Mouse (Mus musculus): ENCODE measurements around the gene Rrp1. TPM values are rescaled to one million over a fixed set of nuclear protein-coding genes. Genes with fewer than 3 reads are reported as not detected.
"Not testable (repeated sequence)": the region's sequence is repeated elsewhere in the genome, so short reads cannot be mapped to it uniquely, and the experiment has no call there.

The Rrp1 gene
- polyA plus RNA-seq, 1 experiment, result 139 TPM

DNA sequence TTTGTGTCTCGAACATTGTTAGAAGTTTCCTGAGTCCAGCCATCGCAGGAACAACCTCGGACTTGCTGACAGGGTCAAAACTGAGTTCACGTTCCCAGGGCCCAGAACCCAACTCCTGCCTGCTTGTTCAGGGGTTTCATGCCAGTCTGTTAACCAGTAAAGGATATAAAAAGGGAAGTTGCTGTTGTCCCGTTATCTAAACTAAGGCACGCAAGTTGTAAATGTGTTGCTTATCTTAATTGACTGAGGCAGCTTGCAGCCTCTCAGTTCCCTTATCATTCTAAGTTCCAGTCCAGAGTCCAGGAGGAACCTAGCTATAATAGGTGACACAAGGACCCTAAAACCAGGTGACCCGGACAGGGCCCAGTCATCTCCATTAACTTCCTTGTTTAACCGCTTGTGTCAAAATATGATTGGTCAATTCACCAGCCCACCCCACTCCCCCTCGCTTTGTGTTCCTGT, 46.0 kb downstream of the Rrp1 start:
- Histone ChIP-seq H3K27ac (ENCODE audit: insufficient read depth, low read length) (peak overlapping the region; percentile 15), H3K4me1 (ENCODE audit: control insufficient read depth, insufficient read depth, low read length) (peaks cover 12% of the 10 kb centered on the region; the same call in 1 of the 2 replicates), H3K4me3 (ENCODE audit: insufficient read depth, low read length) (no peak overlapping the region)
- TF ChIP-seq CTCF (IDR thresholded peaks at IDR 0.05; ENCODE audit: borderline replicate concordance, insufficient read depth, low read length) (no peak), POLR2A (IDR thresholded peaks at IDR 0.05; ENCODE audit: low read depth, low read length) (no peak)

DNA sequence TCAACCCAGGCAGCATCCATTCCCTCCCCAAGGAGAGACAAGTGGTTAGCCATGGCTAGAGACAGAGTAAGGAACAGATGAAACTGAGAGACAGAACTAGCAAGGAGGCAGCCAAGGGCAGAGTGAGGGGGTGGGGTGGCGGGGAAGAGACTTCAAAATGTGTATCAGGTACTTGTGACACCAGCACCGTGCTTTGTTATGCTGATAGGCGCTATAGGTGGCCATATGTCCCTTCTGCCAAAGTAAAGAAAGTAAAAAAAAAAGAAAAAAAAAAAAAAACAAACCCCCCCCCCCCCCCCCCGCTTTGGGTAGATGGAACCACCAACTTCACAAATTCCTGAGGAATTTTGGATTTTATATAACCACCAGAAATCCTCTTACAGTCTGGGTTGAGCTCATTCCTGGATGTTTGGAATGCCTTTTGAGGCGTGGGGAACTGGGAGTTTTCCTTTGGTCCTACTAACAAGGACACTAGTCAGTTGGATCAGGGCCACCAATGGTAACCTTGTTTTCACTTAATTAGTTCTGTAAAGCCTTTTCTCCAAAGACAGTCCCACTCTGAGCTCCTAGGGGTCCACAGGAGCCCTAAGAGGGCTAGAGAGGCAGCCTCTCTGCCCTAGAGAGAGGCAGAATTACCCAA, 46.5 kb downstream of the Rrp1 start:
- Histone ChIP-seq H3K4me1 (ENCODE audit: control insufficient read depth, insufficient read depth, low read length) (peaks cover 12% of the 10 kb centered on the region; the same call in 1 of the 2 replicates), H3K27ac (ENCODE audit: insufficient read depth, low read length) (peak overlapping the region; percentile 15)
- TF ChIP-seq POLR2A (IDR thresholded peaks at IDR 0.05; ENCODE audit: low read depth, low read length) (no peak), CTCF (IDR thresholded peaks at IDR 0.05; ENCODE audit: borderline replicate concordance, insufficient read depth, low read length) (no peak)

DNA sequence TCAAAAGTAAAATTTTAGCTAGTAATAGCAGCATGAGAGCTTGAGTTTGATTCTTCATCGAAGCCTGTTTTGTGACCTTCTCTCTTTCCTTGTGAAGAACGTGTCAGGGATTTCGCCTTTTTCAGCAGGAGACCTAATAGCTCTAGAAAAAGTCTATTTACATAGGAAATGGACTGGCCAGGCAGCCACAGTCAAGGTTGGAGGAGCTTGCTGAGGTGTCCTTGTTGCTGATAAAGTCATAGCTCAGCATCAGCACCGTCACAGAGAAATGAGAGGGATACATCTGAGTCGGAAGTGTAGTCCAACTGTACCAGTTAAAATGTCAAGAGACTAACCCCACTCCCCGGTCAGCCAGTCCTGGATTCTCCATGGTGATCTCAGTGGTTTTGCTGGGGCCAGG, 47.3 kb downstream of the Rrp1 start:
- TF ChIP-seq POLR2A (IDR thresholded peaks at IDR 0.05; ENCODE audit: low read depth, low read length), result no peak
- TF ChIP-seq CTCF (IDR thresholded peaks at IDR 0.05; ENCODE audit: borderline replicate concordance, insufficient read depth, low read length), result no peak
- Histone ChIP-seq H3K4me3 (ENCODE audit: insufficient read depth, low read length) (no peak overlapping the region), H3K4me1 (ENCODE audit: control insufficient read depth, insufficient read depth, low read length) (peaks cover 12% of the 10 kb centered on the region; the same call in 1 of the 2 replicates), H3K27ac (ENCODE audit: insufficient read depth, low read length) (no peak overlapping the region)

More for the DNA sequence above, 46.5 kb downstream of the Rrp1 start:
- no peak overlapping the region for H3K4me3 ChIP-seq (ENCODE audit: insufficient read depth, low read length)

DNA sequence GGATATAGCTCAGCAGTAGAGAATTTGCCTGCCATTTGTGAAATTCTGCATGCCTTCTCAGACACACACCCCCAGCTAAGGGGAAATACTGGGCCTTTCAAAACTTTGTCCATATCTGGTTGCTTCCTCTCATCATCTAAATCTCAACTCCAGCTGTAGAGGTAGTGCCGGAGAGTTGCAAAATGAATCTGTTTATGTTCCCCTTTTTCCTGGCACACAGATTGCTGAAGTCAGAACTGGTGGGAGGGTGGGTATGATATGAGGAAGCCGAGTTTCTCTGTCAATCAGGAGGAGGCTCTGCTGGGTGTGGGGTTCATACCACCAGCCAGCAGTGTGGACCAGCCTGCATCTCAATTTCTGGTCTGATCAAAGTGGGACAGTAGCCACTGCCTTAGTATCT, 48.7 kb downstream of the Rrp1 start:
- H3K27ac ChIP-seq (ENCODE audit: insufficient read depth, low read length), result no peak overlapping the region
- H3K4me1 ChIP-seq (ENCODE audit: control insufficient read depth, insufficient read depth, low read length), result peaks cover 12% of the 10 kb centered on the region; the same call in 1 of the 2 replicates
- no peak for TF ChIP-seq POLR2A (IDR thresholded peaks at IDR 0.05; ENCODE audit: low read depth, low read length)
- no peak for TF ChIP-seq CTCF (IDR thresholded peaks at IDR 0.05; ENCODE audit: borderline replicate concordance, insufficient read depth, low read length)
- H3K4me3 ChIP-seq (ENCODE audit: insufficient read depth, low read length), result no peak overlapping the region

- Histone ChIP-seq H3K4me3 (ENCODE audit: insufficient read depth, low read length) (no peak overlapping the region), H3K27ac (ENCODE audit: insufficient read depth, low read length) (no peak overlapping the region), H3K4me1 (ENCODE audit: control insufficient read depth, insufficient read depth, low read length) (peaks cover 12% of the 10 kb centered on the region; the same call in 1 of the 2 replicates)
- TF ChIP-seq CTCF (IDR thresholded peaks at IDR 0.05; ENCODE audit: borderline replicate concordance, insufficient read depth, low read length), result no peak
- TF ChIP-seq POLR2A (IDR thresholded peaks at IDR 0.05; ENCODE audit: low read depth, low read length), result no peak
Measured at GRCm38 (mm10) chr10:78363366-78363765, 49.5 kb downstream of the Rrp1 start.

DNA sequence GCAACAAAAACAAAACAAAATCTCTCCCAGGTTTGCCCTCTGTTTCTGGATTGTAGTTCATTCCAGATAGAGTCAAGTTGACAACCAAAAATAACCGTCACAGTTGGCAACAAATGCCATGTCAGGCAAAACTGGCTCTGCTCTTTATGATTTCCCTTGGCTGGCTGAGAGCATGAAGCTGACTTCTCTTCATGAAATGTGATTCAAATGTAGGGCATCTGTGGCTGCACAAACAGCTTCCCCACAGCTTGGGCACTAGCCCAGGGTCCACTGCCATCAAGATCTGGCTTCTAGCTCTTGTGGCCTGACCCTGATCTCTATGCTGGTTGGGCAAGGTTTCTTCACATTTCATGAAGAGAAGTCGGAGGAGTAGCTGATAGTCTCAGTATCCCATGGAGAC, 50.9 kb downstream of the Rrp1 start:
- no peak overlapping the region for H3K4me3 ChIP-seq (ENCODE audit: insufficient read depth, low read length)
- no peak for TF ChIP-seq CTCF (IDR thresholded peaks at IDR 0.05; ENCODE audit: borderline replicate concordance, insufficient read depth, low read length)
- no peak for TF ChIP-seq POLR2A (IDR thresholded peaks at IDR 0.05; ENCODE audit: low read depth, low read length)
- peaks cover 11% of the 10 kb centered on the region; the same call in 1 of the 2 replicates for H3K4me1 ChIP-seq (ENCODE audit: control insufficient read depth, insufficient read depth, low read length)
- no peak overlapping the region for H3K27ac ChIP-seq (ENCODE audit: insufficient read depth, low read length)

DNA sequence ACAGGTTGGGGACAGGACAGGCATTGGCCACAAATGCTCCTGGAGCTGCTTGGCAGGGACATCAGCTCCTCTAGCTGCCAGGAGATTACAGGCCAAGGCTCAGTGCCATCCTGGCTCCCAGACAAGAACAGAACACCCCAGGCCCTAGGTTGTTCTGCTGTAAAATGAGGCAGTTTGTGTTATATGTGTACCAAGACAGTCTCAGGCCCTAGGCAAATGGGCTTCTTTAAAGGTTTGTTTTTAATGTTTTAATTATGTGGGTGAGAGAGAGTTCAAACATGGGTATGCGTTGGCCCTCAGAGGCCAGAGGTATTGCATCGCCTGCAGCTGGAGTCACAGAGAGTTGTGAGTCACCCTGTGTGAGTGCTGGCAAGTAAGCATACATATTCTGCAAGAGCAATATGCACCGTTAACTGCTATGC, 52.5 kb downstream of the Rrp1 start:
- TF ChIP-seq CTCF (IDR thresholded peaks at IDR 0.05; ENCODE audit: borderline replicate concordance, insufficient read depth, low read length), result no peak
- no peak for TF ChIP-seq POLR2A (IDR thresholded peaks at IDR 0.05; ENCODE audit: low read depth, low read length)
- Histone ChIP-seq H3K4me3 (ENCODE audit: insufficient read depth, low read length) (no peak overlapping the region), H3K4me1 (ENCODE audit: control insufficient read depth, insufficient read depth, low read length) (no peaks in the 10 kb centered on the region), H3K27ac (ENCODE audit: insufficient read depth, low read length) (0 out of 2 replicates have a peak overlapping the region, but pooled peaks have one; percentile 5)

DNA sequence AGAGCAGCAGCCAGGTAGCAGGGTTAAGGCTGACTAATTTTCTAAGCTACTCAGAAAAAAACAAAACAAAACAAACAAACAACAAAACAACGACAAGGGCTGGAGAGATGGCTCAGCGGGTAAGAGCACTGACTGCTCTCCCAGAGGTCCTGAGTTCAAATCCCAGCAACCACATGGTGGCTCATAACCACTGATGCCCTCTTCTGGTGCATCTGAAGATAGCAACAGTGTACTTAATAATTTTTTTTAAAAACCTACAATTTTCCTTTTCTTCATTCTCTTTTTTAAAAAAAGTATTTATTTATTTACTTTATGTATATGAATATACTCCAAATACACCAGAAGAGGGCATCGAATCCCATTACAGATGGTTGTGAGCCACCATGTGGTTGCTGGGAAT, 53.8 kb downstream of the Rrp1 start:
- H3K27ac ChIP-seq (ENCODE audit: insufficient read depth, low read length); H3K4me1 ChIP-seq (ENCODE audit: control insufficient read depth, insufficient read depth, low read length); H3K4me3 ChIP-seq (ENCODE audit: insufficient read depth, low read length): not testable (repeated sequence)

- Histone ChIP-seq H3K4me3 (ENCODE audit: insufficient read depth, low read length) (no peak overlapping the region), H3K4me1 (ENCODE audit: control insufficient read depth, insufficient read depth, low read length) (no peaks in the 10 kb centered on the region), H3K27ac (ENCODE audit: insufficient read depth, low read length) (no peak overlapping the region)
- TF ChIP-seq CTCF (IDR thresholded peaks at IDR 0.05; ENCODE audit: borderline replicate concordance, insufficient read depth, low read length) (no peak), POLR2A (IDR thresholded peaks at IDR 0.05; ENCODE audit: low read depth, low read length) (no peak)
Measured at GRCm38 (mm10) chr10:78358266-78358665, 54.6 kb downstream of the Rrp1 start.

- TF ChIP-seq POLR2A (IDR thresholded peaks at IDR 0.05; ENCODE audit: low read depth, low read length), result no peak
- no peak for TF ChIP-seq CTCF (IDR thresholded peaks at IDR 0.05; ENCODE audit: borderline replicate concordance, insufficient read depth, low read length)
- Histone ChIP-seq H3K4me3 (ENCODE audit: insufficient read depth, low read length) (no peak overlapping the region), H3K4me1 (ENCODE audit: control insufficient read depth, insufficient read depth, low read length) (no peaks in the 10 kb centered on the region), H3K27ac (ENCODE audit: insufficient read depth, low read length) (no peak overlapping the region)
Measured at GRCm38 (mm10) chr10:78357742-78358141, 55.1 kb downstream of the Rrp1 start.

Data from embryonic fibroblast, embryonic 13.5 days (primary cell).